Mouse (Mus musculus) midbrain, embryonic 12.5 days (tissue): ENCODE results near the gene Zfp644. TPM values are rescaled to one million over a fixed set of nuclear protein-coding genes. Genes with fewer than 3 reads are reported as not detected.
A peak's percentile ranks its signal among the peaks of the same experiment; 100 is the strongest.
"Not testable (repeated sequence)": the region's sequence is repeated elsewhere in the genome, so short reads cannot be mapped to it uniquely, and the experiment has no call there.

Source experiments
- ATAC-seq: fragments of 200-750 bp; cut with Nextera tagmentation; 2 replicates; pipeline ENCODE4 v1.8.0; 2017; ENCODE audit warnings: low read depth, moderate TSS enrichment, moderate library complexity; ENCODE audit not compliant: low FRiP score
- H3K27ac ChIP-seq: fragments of 300-500 bp; sonication (generic); replicated peaks from 2 replicates; pipeline ENCODE4 v1.5.1; 2016; ENCODE audit warnings: mild to moderate bottlenecking
- H3K27me3 ChIP-seq: fragments of 300-500 bp; sonication (generic); 2 replicates; pipeline ENCODE4 v1.6.1; 2016; ENCODE audit warnings: mild to moderate bottlenecking
- H3K36me3 ChIP-seq: fragments of 300-500 bp; sonication (generic); 2 replicates; pipeline ENCODE4 v1.6.1; 2016
- H3K4me1 ChIP-seq: fragments of 300-500 bp; sonication (generic); 2 replicates; pipeline ENCODE4 v1.6.1; 2016
- H3K4me2 ChIP-seq: fragments of 300-500 bp; sonication (generic); replicated peaks from 2 replicates; pipeline ENCODE4 v1.6.1; 2016; ENCODE audit warnings: mild to moderate bottlenecking, moderate library complexity
- H3K4me3 ChIP-seq: fragments of 300-500 bp; sonication (generic); 2 replicates; pipeline ENCODE4 v1.5.1; 2016; ENCODE audit warnings: mild to moderate bottlenecking
- H3K9ac ChIP-seq: fragments of 300-500 bp; sonication (generic); replicated peaks from 2 replicates; pipeline ENCODE4 v1.6.1; 2016; ENCODE audit warnings: mild to moderate bottlenecking, moderate library complexity
- H3K9me3 ChIP-seq: fragments of 300-500 bp; sonication (generic); 2 replicates; pipeline ENCODE4 v1.6.1; 2016; ENCODE audit warnings: mild to moderate bottlenecking
- WGBS: fragments of 180-500 bp; shearing (Covaris S2); methylation state at CpG from one replicate; pipeline ENCODE4 v1.1.7; 2016; 5-methylcytosine and 5-hydroxymethylcytosine counted together
- polyA plus RNA-seq: library from polyadenylated mRNA; unstranded; fragments of >200 nt; fragmentation: Nextera tagmentation; extraction: Ambion mirVana; gene quantifications from 2 replicates; pipeline ENCODE4 v1.2.1, GENCODE M21; 2016

The Zfp644 gene
- polyA plus RNA-seq, 1 experiment from 2014 or later, result 82.0 TPM

- Histone ChIP-seq H3K36me3 (peaks cover 3% of the 10 kb centered on the region; the same call in 1 of the 2 replicates), H3K4me2 (peak overlapping the region; percentile 74), H3K9ac (peak overlapping the region; percentile 80), H3K4me3 (peak overlapping the region; percentile 67), H3K9me3 (no peaks in the 10 kb centered on the region), H3K27me3 (no peaks in the 10 kb centered on the region), H3K27ac (peak overlapping the region; percentile 98), H3K4me1 (peaks cover 44% of the 10 kb centered on the region)
- under 1% methylated on average over 59 of the region's 63 CpGs for WGBS
- ATAC-seq, result peak; percentile 90
Measured at GRCm38 (mm10) chr5:106695681-106696395, 1.2 kb downstream of the Zfp644 start.

- Histone ChIP-seq H3K36me3 (peaks cover 3% of the 10 kb centered on the region; the same call in 1 of the 2 replicates), H3K9me3 (no peaks in the 10 kb centered on the region), H3K4me3 (peak overlapping the region; percentile 67), H3K9ac (peak overlapping the region; percentile 80), H3K4me1 (peaks cover 44% of the 10 kb centered on the region), H3K4me2 (peak overlapping the region; percentile 74), H3K27ac (peak overlapping the region; percentile 98; the same call in 1 of the 2 replicates), H3K27me3 (no peaks in the 10 kb centered on the region)
- ATAC-seq, result no peak
- 45% methylated on average over 9 of the region's 9 CpGs for WGBS
Measured at GRCm38 (mm10) chr5:106695141-106695540, 1.9 kb downstream of the Zfp644 start.

DNA sequence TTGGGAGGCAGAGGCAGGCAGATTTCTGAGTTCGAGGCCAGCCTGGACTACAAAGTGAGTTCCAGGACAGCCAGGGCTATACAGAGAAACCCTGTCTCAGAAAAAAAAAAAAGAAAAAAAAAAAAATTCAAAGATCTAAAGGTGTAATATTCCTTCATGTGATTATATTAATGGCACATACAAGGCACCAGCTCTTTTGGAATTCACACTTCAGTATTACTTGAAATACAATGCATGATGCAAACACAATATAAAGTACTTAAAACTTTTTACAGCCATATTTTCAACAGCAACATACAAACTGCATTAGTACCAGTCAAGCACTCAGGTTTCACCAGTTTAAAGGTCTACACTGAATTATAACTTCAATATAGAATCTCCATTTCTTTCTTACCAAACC is 2.4 kb downstream of the Zfp644 start:
- no peaks in the 10 kb centered on the region for H3K9me3 ChIP-seq
- H3K27ac ChIP-seq, result no peak overlapping the region
- H3K4me1 ChIP-seq, result peaks cover 44% of the 10 kb centered on the region
- 100% methylated on average over 1 of the region's 1 CpGs for WGBS
- peaks cover 3% of the 10 kb centered on the region; the same call in 1 of the 2 replicates for H3K36me3 ChIP-seq
- no peak for ATAC-seq
- peak overlapping the region; percentile 67 for H3K4me3 ChIP-seq
- H3K27me3 ChIP-seq, result no peaks in the 10 kb centered on the region
- H3K4me2 ChIP-seq, result peak overlapping the region; percentile 74
- H3K9ac ChIP-seq, result peak overlapping the region; percentile 80; the same call in 1 of the 2 replicates

DNA sequence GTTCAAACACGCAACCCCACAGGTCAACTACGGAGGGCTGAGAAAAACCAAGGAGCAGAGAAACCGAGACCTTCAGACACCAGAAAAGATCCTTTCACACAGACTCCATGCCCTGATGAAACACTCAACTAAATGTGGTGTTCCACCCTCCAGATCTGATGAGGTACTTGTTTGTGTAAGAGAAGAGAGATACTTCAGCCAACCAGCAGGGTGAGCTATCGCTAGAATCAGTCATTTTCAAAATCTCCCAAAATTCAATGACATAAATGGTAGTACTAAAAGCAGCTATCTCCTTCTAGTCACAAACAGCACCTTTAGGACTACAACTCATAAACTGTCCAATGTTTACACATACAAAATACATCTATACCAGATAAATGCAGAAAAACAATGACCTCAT is 4.1 kb downstream of the Zfp644 start:
- WGBS, result 90% methylated on average over 4 of the region's 4 CpGs
- H3K36me3 ChIP-seq, result peaks cover 3% of the 10 kb centered on the region; the same call in 1 of the 2 replicates

GRCm38 (mm10) chr5:106680636-106681458 is 16.2 kb downstream of the Zfp644 start:
- no peak overlapping the region for H3K4me2 ChIP-seq
- no peaks in the 10 kb centered on the region for H3K4me1 ChIP-seq
- H3K9me3 ChIP-seq, result no peaks in the 10 kb centered on the region
- no peak overlapping the region for H3K27ac ChIP-seq
- no peak for ATAC-seq
- no peaks in the 10 kb centered on the region for H3K27me3 ChIP-seq
- H3K36me3 ChIP-seq, result no peaks in the 10 kb centered on the region
- H3K9ac ChIP-seq, result no peak overlapping the region
- H3K4me3 ChIP-seq, result no peak overlapping the region
- WGBS, result 91% methylated on average over 6 of the region's 6 CpGs

More for the DNA sequence above, 4.1 kb downstream of the Zfp644 start:
- no peak overlapping the region for H3K4me3 ChIP-seq
- no peak for ATAC-seq
- no peak overlapping the region for H3K27ac ChIP-seq
- peaks cover 44% of the 10 kb centered on the region for H3K4me1 ChIP-seq
- H3K4me2 ChIP-seq, result no peak overlapping the region
- H3K27me3 ChIP-seq, result no peaks in the 10 kb centered on the region
- H3K9me3 ChIP-seq, result no peaks in the 10 kb centered on the region
- no peak overlapping the region for H3K9ac ChIP-seq

- no peak for ATAC-seq
- 96% methylated on average over 1 of the region's 1 CpGs for WGBS
- H3K9me3 ChIP-seq, result no peaks in the 10 kb centered on the region
- H3K9ac ChIP-seq, result no peak overlapping the region
- H3K27me3 ChIP-seq, result no peaks in the 10 kb centered on the region
- H3K4me1 ChIP-seq, result no peaks in the 10 kb centered on the region
- H3K4me3 ChIP-seq, result no peak overlapping the region
- no peaks in the 10 kb centered on the region for H3K36me3 ChIP-seq
- H3K4me2 ChIP-seq, result no peak overlapping the region
- no peak overlapping the region for H3K27ac ChIP-seq
Measured at GRCm38 (mm10) chr5:106679659-106680058, 17.4 kb downstream of the Zfp644 start.

DNA sequence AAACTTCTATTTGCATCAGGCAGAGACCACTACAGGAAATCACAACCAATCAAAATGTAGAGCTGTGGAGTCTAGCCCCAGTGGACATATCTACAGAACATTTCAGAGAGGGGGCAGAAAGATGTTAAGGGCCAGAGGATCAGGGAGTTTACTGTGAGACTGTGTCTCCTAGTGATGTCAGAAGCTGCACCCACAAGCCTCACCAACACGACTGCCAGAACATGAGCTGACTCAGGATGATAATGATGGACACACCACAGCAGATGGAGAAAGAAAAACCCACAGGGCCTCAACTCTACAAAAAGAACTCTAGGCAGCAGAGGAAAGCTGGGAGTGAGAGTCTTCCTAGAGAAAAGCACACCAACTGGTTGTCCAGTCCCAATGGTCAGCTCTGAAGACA is 18.3 kb downstream of the Zfp644 start:
- H3K27ac ChIP-seq, H3K4me3 ChIP-seq, H3K27me3 ChIP-seq, H3K36me3 ChIP-seq, H3K4me1 ChIP-seq, H3K4me2 ChIP-seq, ATAC-seq, H3K9me3 ChIP-seq, H3K9ac ChIP-seq: not testable (repeated sequence)
- WGBS, result 67% methylated on average over 1 of the region's 1 CpGs

DNA sequence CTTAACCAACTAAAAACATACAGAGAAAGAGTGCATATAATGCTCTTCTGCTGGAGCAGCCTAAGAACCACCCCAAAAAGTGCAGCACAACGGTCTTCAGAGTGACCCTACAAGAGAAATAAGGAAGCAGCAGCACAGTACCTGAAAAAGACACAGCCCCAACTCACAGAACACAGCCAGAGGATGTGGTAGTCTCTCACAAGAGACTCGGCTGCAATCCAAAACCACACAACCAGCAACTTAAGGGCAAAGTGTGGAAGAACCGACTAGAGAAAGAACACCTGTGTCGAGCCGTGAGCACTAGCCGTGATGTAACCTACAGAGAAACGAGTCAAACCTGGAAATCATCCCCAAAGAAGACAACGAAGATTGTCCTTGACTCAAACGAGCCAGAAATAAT is 20.3 kb downstream of the Zfp644 start:
- Histone ChIP-seq H3K4me3 (no peak overlapping the region), H3K27ac (no peak overlapping the region), H3K4me1 (no peaks in the 10 kb centered on the region; the same call in 1 of the 2 replicates), H3K9ac (no peak overlapping the region), H3K9me3 (no peaks in the 10 kb centered on the region), H3K36me3 (no peaks in the 10 kb centered on the region), H3K4me2 (no peak overlapping the region), H3K27me3 (no peaks in the 10 kb centered on the region)
- no peak for ATAC-seq
- WGBS, result 93% methylated on average over 9 of the region's 9 CpGs

GRCm38 (mm10) chr5:106672597-106672996 is 24.5 kb downstream of the Zfp644 start:
- no peak for ATAC-seq
- H3K9me3 ChIP-seq, result no peaks in the 10 kb centered on the region
- no peaks in the 10 kb centered on the region; the same call in 1 of the 2 replicates for H3K4me1 ChIP-seq
- H3K27ac ChIP-seq, result no peak overlapping the region
- no peak overlapping the region for H3K4me3 ChIP-seq
- H3K9ac ChIP-seq, result no peak overlapping the region
- H3K4me2 ChIP-seq, result no peak overlapping the region
- peaks cover 10% of the 10 kb centered on the region for H3K36me3 ChIP-seq
- H3K27me3 ChIP-seq, result no peaks in the 10 kb centered on the region

DNA sequence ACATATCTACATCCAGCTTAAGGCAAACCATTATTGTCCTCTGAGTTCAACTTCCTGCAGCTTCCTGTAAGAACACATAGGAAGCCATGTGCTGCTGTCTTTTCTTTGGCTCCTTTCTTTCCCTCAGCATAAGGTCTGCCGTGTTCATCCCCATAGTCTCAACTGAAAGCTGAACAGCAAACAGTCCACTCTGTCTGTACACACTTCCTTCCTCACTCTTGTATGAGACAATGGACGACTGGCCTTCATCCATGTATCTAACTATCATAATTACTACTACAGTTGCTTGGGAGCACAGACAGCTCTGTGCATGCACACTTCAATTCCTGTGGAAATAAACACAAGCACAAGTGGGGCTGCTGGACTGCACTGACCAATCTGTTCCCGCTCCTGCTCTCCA is 25.2 kb downstream of the Zfp644 start:
- H3K27me3 ChIP-seq, result no peaks in the 10 kb centered on the region
- ATAC-seq, result no peak
- H3K9ac ChIP-seq, result no peak overlapping the region
- no peaks in the 10 kb centered on the region for H3K9me3 ChIP-seq
- WGBS, result 75% methylated on average over 3 of the region's 3 CpGs
- no peaks in the 10 kb centered on the region; the same call in 1 of the 2 replicates for H3K4me1 ChIP-seq
- H3K36me3 ChIP-seq, result peaks cover 13% of the 10 kb centered on the region
- no peak overlapping the region for H3K4me2 ChIP-seq
- H3K27ac ChIP-seq, result no peak overlapping the region
- H3K4me3 ChIP-seq, result no peak overlapping the region

GRCm38 (mm10) chr5:106664910-106665309 is 32.2 kb downstream of the Zfp644 start:
- 93% methylated on average over 4 of the region's 4 CpGs for WGBS
- Histone ChIP-seq H3K4me2 (no peak overlapping the region), H3K27me3 (no peaks in the 10 kb centered on the region), H3K4me1 (no peaks in the 10 kb centered on the region), H3K27ac (no peak overlapping the region), H3K36me3 (peaks cover 9% of the 10 kb centered on the region), H3K9me3 (no peaks in the 10 kb centered on the region), H3K4me3 (no peak overlapping the region), H3K9ac (no peak overlapping the region)
- no peak for ATAC-seq

- ATAC-seq, result no peak
- Histone ChIP-seq H3K27ac (no peak overlapping the region), H3K4me3 (no peak overlapping the region), H3K4me1 (no peaks in the 10 kb centered on the region), H3K9me3 (no peaks in the 10 kb centered on the region), H3K9ac (no peak overlapping the region), H3K27me3 (no peaks in the 10 kb centered on the region), H3K4me2 (no peak overlapping the region), H3K36me3 (peaks cover 9% of the 10 kb centered on the region)
- WGBS, result 74% methylated on average over 1 of the region's 1 CpGs
Measured at GRCm38 (mm10) chr5:106660867-106661266, 36.2 kb downstream of the Zfp644 start.
